In the genomic region with DNA sequence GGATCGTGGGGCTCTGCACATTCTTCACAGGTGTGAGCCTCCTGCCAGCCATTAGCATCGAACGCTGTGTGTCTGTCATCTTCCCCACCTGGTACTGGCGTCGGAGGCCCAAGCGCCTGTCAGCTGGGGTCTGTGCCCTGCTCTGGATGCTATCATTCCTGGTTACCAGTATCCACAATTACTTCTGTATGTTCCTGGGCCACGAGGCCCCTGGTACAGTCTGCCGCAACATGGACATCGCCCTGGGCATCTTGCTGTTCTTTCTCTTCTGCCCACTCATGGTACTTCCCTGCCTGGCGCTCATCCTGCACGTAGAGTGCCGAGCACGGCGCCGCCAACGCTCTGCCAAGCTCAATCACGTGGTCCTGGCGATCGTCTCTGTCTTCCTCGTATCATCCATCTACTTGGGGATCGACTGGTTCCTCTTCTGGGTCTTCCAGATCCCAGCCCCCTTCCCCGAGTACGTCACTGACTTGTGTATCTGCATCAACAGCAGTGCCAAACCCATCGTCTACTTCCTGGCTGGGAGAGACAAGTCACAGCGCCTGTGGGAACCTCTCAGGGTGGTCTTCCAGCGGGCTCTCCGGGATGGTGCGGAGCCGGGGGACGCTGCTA, we compare ENCODE assay signal across 23 mouse cellular contexts. TPM values are rescaled to one million over a fixed set of nuclear protein-coding genes. Genes with fewer than 3 reads are reported as not detected.
DNase-seq lines count a peak whose midpoint lies in the region; ATAC-seq and TF ChIP-seq lines count a peak whose summit lies in the region.
"Had no signal": no experiment of that assay in that cellular context is flagged by ENCODE, and none has a peak within 500 bp of the region (broad histone marks: within the 10 kb centered on the region; RNA-seq: fewer than 3 reads in every experiment).

No protein-coding gene starts in this region.

- no peak for DNase-seq in hindbrain, postnatal 0 days (ENCODE audit: low spot score)
- peak; percentile 32 for DNase-seq in retina, postnatal 1 day
- DNase-seq in retina, embryonic 14.5 days (ENCODE audit: low spot score): no peak
- DNase-seq in cerebellum, adult 2 months: peak; percentile 74
- no peak for DNase-seq in kidney, postnatal 14 days
- DNase-seq in ovary, postnatal 14 days (ENCODE audit: low spot score): no peak
- DNase-seq: lung, adult 2 months; right cerebral cortex, postnatal 4 days; thymus, adult 2 months had no signal

- no peak overlapping the region for H3K27ac ChIP-seq in hindbrain, postnatal 0 days
- H3K27ac ChIP-seq in hindbrain, embryonic 12.5 days: no peak overlapping the region
- peak overlapping the region; percentile 80 for H3K27ac ChIP-seq in cerebellum, adult 2 months (ENCODE audit: insufficient read depth, low read length)
- H3K27ac ChIP-seq: forebrain, embryonic 12.5 days; layer of hippocampus, adult 2 months; limb, embryonic 15.5 days; neural tube, embryonic 12.5 days had no signal

- no peaks in the 10 kb centered on the region for H3K36me3 ChIP-seq in hindbrain, postnatal 0 days (ENCODE audit: insufficient read depth, low read length)
- H3K36me3 ChIP-seq in hindbrain, embryonic 12.5 days: no peaks in the 10 kb centered on the region
- H3K36me3 ChIP-seq: forebrain, embryonic 12.5 days; limb, embryonic 15.5 days; neural tube, embryonic 12.5 days had no signal

- no peaks in the 10 kb centered on the region for H3K9me3 ChIP-seq in hindbrain, postnatal 0 days (ENCODE audit: low read length)
- H3K9me3 ChIP-seq in hindbrain, embryonic 12.5 days (replicated peaks): no peaks in the 10 kb centered on the region
- H3K9me3 ChIP-seq: forebrain, embryonic 12.5 days; limb, embryonic 15.5 days; neural tube, embryonic 12.5 days had no signal

- no peaks in the 10 kb centered on the region for H3K27me3 ChIP-seq in hindbrain, postnatal 0 days (ENCODE audit: insufficient read depth, low read length)
- no peaks in the 10 kb centered on the region for H3K27me3 ChIP-seq in hindbrain, embryonic 12.5 days
- no peaks in the 10 kb centered on the region for H3K27me3 ChIP-seq in cerebellum, adult 2 months (ENCODE audit: control insufficient read depth, insufficient read depth, low read length)
- H3K27me3 ChIP-seq: forebrain, embryonic 12.5 days; limb, embryonic 15.5 days; neural tube, embryonic 12.5 days had no signal

- peaks cover 6% of the 10 kb centered on the region; the same call in 1 of the 2 replicates for H3K4me1 ChIP-seq in hindbrain, postnatal 0 days (ENCODE audit: insufficient read depth, low read length)
- no peaks in the 10 kb centered on the region for H3K4me1 ChIP-seq in hindbrain, embryonic 12.5 days
- peaks cover 47% of the 10 kb centered on the region for H3K4me1 ChIP-seq in cerebellum, adult 2 months (ENCODE audit: control insufficient read depth, insufficient read depth, low read length)
- H3K4me1 ChIP-seq: forebrain, embryonic 12.5 days; neural tube, embryonic 12.5 days had no signal

- WGBS in hindbrain, postnatal 0 days: 72% methylated on average over 30 of the region's 30 CpGs
- 76% methylated on average over 30 of the region's 30 CpGs for WGBS in hindbrain, embryonic 12.5 days
- WGBS in cerebellum, adult 2 months: 26% methylated on average over 30 of the region's 30 CpGs

- no peak overlapping the region for H3K4me2 ChIP-seq in hindbrain, postnatal 0 days (ENCODE audit: low read depth, low read length)
- H3K4me2 ChIP-seq in hindbrain, embryonic 12.5 days (replicated peaks): no peak overlapping the region
- H3K4me2 ChIP-seq: forebrain, embryonic 12.5 days; limb, embryonic 15.5 days; neural tube, embryonic 12.5 days had no signal

- H3K4me3 ChIP-seq in hindbrain, postnatal 0 days (ENCODE audit: low read length): no peak overlapping the region
- H3K4me3 ChIP-seq in hindbrain, embryonic 12.5 days: no peak overlapping the region
- no peak overlapping the region for H3K4me3 ChIP-seq in cerebellum, adult 2 months (replicated peaks; ENCODE audit: insufficient read depth, low read depth, low read length)
- H3K4me3 ChIP-seq: forebrain, embryonic 12.5 days; layer of hippocampus, adult 2 months; limb, embryonic 15.5 days; neural tube, embryonic 12.5 days had no signal

- no peak for TF ChIP-seq POLR2A in cerebellum, adult 2 months (IDR thresholded peaks at IDR 0.05; ENCODE audit: borderline replicate concordance, insufficient read depth, low read length)

- H3K9ac ChIP-seq in hindbrain, postnatal 0 days (replicated peaks; ENCODE audit: low read length): no peak overlapping the region
- no peak overlapping the region for H3K9ac ChIP-seq in hindbrain, embryonic 12.5 days
- H3K9ac ChIP-seq: forebrain, embryonic 12.5 days; limb, embryonic 15.5 days; neural tube, embryonic 12.5 days had no signal

- ATAC-seq in hindbrain, postnatal 0 days: peak; percentile 51; the same call in 1 of the 2 replicates
- ATAC-seq in hindbrain, embryonic 12.5 days (ENCODE audit: low FRiP score): no peak
- ATAC-seq: activated CD4-positive, CD25-positive, alpha-beta regulatory T cell, adult 4 months; CD4-positive, CD25-positive, alpha-beta regulatory T cell, adult 4 months; hindbrain, embryonic 16.5 days had no signal

- TF ChIP-seq CTCF in hindbrain, postnatal 0 days (IDR thresholded peaks at IDR 0.05; ENCODE audit: low read depth): no peak
- TF ChIP-seq CTCF in cerebellum, adult 2 months (IDR thresholded peaks at IDR 0.05; ENCODE audit: borderline replicate concordance, insufficient read depth, low read depth, low read length): no peak

RNA-seq across cellular contexts. Expression of a gene that starts 6.5 kb away (rescaled TPM):
- not detected in 2 replicates for total RNA-seq in hindbrain, postnatal 0 days (2014; rRNA removed)
- polyA plus RNA-seq in hindbrain, postnatal 0 days (2015; fragmentation: Nextera tagmentation; extraction: Ambion mirVana): not detected in 2 replicates
- not detected in 2 replicates for polyA plus RNA-seq in hindbrain, embryonic 12.5 days (2016; fragmentation: Nextera tagmentation; extraction: Ambion mirVana)
- not detected in 2 replicates for polyA plus RNA-seq in cerebellum, adult 2 months (2012; rRNA removed)
- total RNA-seq: adrenal gland, postnatal 36 days; heart, postnatal 10 days; layer of hippocampus, adult 2 months; megakaryocyte, adult 5-6 weeks had no signal
- polyA plus RNA-seq: activated CD4-positive, CD25-positive, alpha-beta regulatory T cell, adult 4 months; embryonic facial prominence, embryonic 14.5 days; forebrain, embryonic 12.5 days; gonadal fat pad, adult 2 months; kidney, embryonic 14.5 days; limb, embryonic 15.5 days; lung, adult 2 months; thymus, adult 2 months had no signal

RNA-seq across cellular contexts. Expression of a gene that starts 7.5 kb away (rescaled TPM):
- 5.1 and 7.8 TPM in 2 replicates for total RNA-seq in hindbrain, postnatal 0 days (2014; rRNA removed)
- polyA plus RNA-seq in hindbrain, postnatal 0 days (2015; fragmentation: Nextera tagmentation; extraction: Ambion mirVana): 3.3 and 4.1 TPM in 2 replicates
- 0.99 and 1.1 TPM in 2 replicates for polyA plus RNA-seq in hindbrain, embryonic 12.5 days (2016; fragmentation: Nextera tagmentation; extraction: Ambion mirVana)
- polyA plus RNA-seq in cerebellum, adult 2 months (2012; rRNA removed): 24.0 and 30.8 TPM in 2 replicates
- total RNA-seq: megakaryocyte, adult 5-6 weeks had no signal
- polyA plus RNA-seq: activated CD4-positive, CD25-positive, alpha-beta regulatory T cell, adult 4 months; CD4-positive, CD25-positive, alpha-beta regulatory T cell, adult 4 months had no signal

RNA-seq across cellular contexts. Expression of a gene that starts 24.4 kb away (rescaled TPM):
- 3.0 and 4.7 TPM in 2 replicates for total RNA-seq in hindbrain, postnatal 0 days (2014; rRNA removed)
- 2.3 and 2.6 TPM in 2 replicates for polyA plus RNA-seq in hindbrain, postnatal 0 days (2015; fragmentation: Nextera tagmentation; extraction: Ambion mirVana)
- 6.8 and 7.1 TPM in 2 replicates for polyA plus RNA-seq in hindbrain, embryonic 12.5 days (2016; fragmentation: Nextera tagmentation; extraction: Ambion mirVana)
- polyA plus RNA-seq in cerebellum, adult 2 months (2012; rRNA removed): 24.4 and 29.0 TPM in 2 replicates

Comparison
In these comparisons a context has a peak if more than half of its experiments do, and no peak if none do; other contexts are left out.
1. DNase-seq: peak in retina, postnatal 1 day (single experiment) and cerebellum, adult 2 months (2 of 2); none in hindbrain, postnatal 0 days (single experiment), retina, embryonic 14.5 days (single experiment), kidney, postnatal 14 days (single experiment) and ovary, postnatal 14 days (single experiment).